Mouse (Mus musculus) forebrain, embryonic 14.5 days (tissue): ENCODE results near the gene Xcl1. TPM values are rescaled to one million over a fixed set of nuclear protein-coding genes. Genes with fewer than 3 reads are reported as not detected.

Source experiments
- ATAC-seq: fragments of 200-750 bp; cut with Nextera tagmentation; 2 replicates; pipeline ENCODE4 v1.8.0; 2017; ENCODE audit warnings: mild to moderate bottlenecking, moderate library complexity
- DNase-seq: peaks from one replicate; pipeline ENCODE4 v3.0.0-alpha.2; 2015; ENCODE audit warnings: low spot score
- H3K27ac ChIP-seq: fragments of 300-500 bp; sonication (generic); 2 replicates; pipeline ENCODE4 v1.5.1; 2014; ENCODE audit warnings: low read depth, mild to moderate bottlenecking, control low read depth, low read length, moderate library complexity
- H3K27me3 ChIP-seq: fragments of 300-500 bp; sonication (generic); replicated peaks from 2 replicates; pipeline ENCODE4 v1.6.1; 2014; ENCODE audit warnings: low read length, control low read depth, mixed read lengths; ENCODE audit not compliant: control insufficient read depth, insufficient read depth
- H3K36me3 ChIP-seq: fragments of 300-500 bp; sonication (generic); 2 replicates; pipeline ENCODE4 v1.6.1; 2014; ENCODE audit warnings: low read length, control low read depth; ENCODE audit not compliant: control insufficient read depth, insufficient read depth
- H3K4me1 ChIP-seq: fragments of 300-500 bp; sonication (generic); 2 replicates; pipeline ENCODE4 v1.6.1; 2014; ENCODE audit warnings: antibody characterized with exemption, low read length, control low read depth; ENCODE audit not compliant: control insufficient read depth, insufficient read depth
- H3K4me2 ChIP-seq: fragments of 300-500 bp; sonication (generic); 2 replicates; pipeline ENCODE4 v1.6.1; 2014; ENCODE audit warnings: mild to moderate bottlenecking, control low read depth, low read length
- H3K4me3 ChIP-seq: fragments of 300-500 bp; sonication (generic); 2 replicates; pipeline ENCODE4 v1.5.1; 2014; ENCODE audit warnings: low read depth, low read length, control low read depth
- H3K9ac ChIP-seq: fragments of 300-500 bp; sonication (generic); 2 replicates; pipeline ENCODE4 v1.6.1; 2014; ENCODE audit warnings: mild to moderate bottlenecking, low read length, control low read depth, moderate library complexity
- H3K9me3 ChIP-seq: fragments of 300-500 bp; sonication (generic); replicated peaks from 2 replicates; pipeline ENCODE4 v1.6.1; 2016; ENCODE audit warnings: low read length, control low read depth, mixed read lengths; ENCODE audit not compliant: control insufficient read depth
- WGBS: fragments of 180-500 bp; shearing (Covaris S2); extraction: QIAGEN DNeasy Blood & Tissue Kit; methylation state at CpG from one replicate; pipeline ENCODE4 v1.1.7; 2014; 5-methylcytosine and 5-hydroxymethylcytosine counted together
- polyA plus RNA-seq: library from polyadenylated mRNA; unstranded; fragments of >200 nt; fragmentation: Nextera tagmentation; extraction: Ambion mirVana; gene quantifications from 2 replicates; pipeline ENCODE4 v1.2.1, GENCODE M21; 2014

The Xcl1 gene
- polyA plus RNA-seq, 1 experiment from 2014 or later: not detected

DNA sequence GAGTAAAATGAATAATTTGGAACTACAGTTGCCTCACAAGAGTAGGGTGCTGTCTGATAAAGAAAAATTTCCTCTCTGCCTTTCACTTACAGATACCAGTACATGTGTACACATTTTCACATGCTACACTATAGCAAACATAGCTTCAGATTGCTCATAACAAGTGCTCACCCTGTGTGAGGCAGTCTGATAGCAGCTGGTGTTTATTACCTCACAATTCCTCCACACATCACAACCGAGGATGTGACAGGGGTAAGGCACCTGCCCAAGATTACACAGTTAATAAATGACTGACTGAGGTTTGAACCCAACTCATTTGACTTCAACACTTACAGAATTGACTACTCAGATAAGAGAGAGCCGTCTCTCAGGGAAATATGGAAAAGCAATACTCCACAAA lies 25.3 kb upstream of the Xcl1 start:
- DNase-seq (no peak), ATAC-seq (no peak)
- Histone ChIP-seq H3K27me3 (no peaks in the 10 kb centered on the region), H3K36me3 (no peaks in the 10 kb centered on the region), H3K9ac (no peak overlapping the region), H3K4me2 (no peak overlapping the region), H3K9me3 (no peaks in the 10 kb centered on the region), H3K4me1 (no peaks in the 10 kb centered on the region), H3K4me3 (no peak overlapping the region), H3K27ac (no peak overlapping the region)
- 65% methylated on average over 2 of the region's 2 CpGs for WGBS

DNA sequence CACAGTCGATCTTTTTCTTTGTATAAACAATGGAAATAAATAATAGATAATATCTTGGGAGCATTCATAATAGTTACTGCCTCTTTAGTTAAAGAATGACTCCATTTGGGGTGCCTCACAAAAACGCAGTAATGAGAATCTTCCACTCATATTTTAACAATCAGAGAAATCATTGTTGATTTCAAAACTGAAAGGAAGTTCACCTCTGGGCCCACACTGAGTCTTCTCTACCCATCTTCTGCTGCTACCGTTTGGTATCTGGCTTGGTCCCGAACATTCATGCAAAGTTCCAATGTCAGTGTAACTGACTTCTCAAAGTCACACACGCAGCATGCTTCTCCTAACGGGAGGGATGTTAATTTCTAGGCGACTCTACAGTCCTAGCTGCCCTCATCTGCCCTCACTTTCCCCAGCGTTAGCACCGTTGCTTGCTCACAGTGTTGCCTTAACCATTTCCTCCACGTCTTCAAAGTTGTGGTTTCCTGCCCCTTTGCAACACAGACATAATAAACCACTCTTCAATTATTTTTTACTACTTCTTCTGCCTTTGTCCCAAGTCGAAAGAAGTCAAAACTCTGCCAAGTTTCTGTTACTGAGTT lies 24.6 kb upstream of the Xcl1 start:
- no peak for DNase-seq
- H3K27me3 ChIP-seq: no peaks in the 10 kb centered on the region
- H3K27ac ChIP-seq: no peak overlapping the region
- no peak overlapping the region for H3K4me3 ChIP-seq
- no peaks in the 10 kb centered on the region for H3K4me1 ChIP-seq
- H3K4me2 ChIP-seq: no peak overlapping the region
- H3K9ac ChIP-seq: no peak overlapping the region
- ATAC-seq: no peak
- H3K36me3 ChIP-seq: no peaks in the 10 kb centered on the region
- no peaks in the 10 kb centered on the region for H3K9me3 ChIP-seq
- 31% methylated on average over 11 of the region's 11 CpGs for WGBS

DNA sequence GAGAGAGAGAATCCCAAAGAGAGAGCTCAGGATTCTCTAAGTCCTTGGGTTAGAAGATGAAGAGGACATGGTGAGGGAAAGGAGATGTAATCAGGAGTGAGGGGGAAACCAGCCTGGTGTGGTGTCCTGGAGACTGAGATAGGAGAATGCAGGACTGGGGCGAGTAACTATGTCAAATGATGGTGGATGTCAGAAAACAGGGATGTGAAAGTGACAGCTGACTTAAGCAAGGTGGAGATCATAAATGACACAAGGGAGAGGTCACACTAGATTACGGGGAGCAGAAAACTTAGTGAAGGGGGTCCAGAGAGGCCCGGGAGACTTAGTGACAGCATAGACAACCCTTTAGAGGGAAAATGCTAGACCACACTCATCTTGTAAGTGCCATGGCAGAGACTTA lies 23.8 kb upstream of the Xcl1 start:
- no peaks in the 10 kb centered on the region for H3K9me3 ChIP-seq
- ATAC-seq (no peak), DNase-seq (no peak)
- no peaks in the 10 kb centered on the region for H3K4me1 ChIP-seq
- no peaks in the 10 kb centered on the region for H3K27me3 ChIP-seq
- no peak overlapping the region for H3K27ac ChIP-seq
- H3K4me3 ChIP-seq: no peak overlapping the region
- H3K9ac ChIP-seq: no peak overlapping the region
- no peaks in the 10 kb centered on the region for H3K36me3 ChIP-seq
- no peak overlapping the region for H3K4me2 ChIP-seq
- 82% methylated on average over 3 of the region's 3 CpGs for WGBS

DNA sequence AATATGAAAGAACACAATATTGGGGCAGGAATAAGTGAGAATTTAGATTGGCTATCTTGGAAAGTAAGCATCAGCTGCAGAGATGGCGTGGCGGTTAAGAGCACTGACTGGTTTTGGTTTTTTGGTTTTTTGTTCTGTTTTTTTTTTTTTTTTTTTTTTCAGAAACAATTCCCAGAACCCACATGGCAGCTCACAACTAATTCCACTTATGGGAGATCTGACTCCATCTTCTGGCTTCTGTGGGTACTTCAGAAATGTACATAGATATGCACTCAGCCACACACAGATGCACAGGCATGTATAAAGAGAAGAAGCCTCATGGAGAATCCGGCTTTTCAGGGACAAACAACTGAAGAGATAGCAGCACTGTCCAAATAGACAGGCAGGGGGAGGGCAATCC lies 22.6 kb upstream of the Xcl1 start:
- 91% methylated on average over 3 of the region's 3 CpGs for WGBS
- no peaks in the 10 kb centered on the region for H3K27me3 ChIP-seq
- no peak overlapping the region for H3K4me2 ChIP-seq
- H3K27ac ChIP-seq: no peak overlapping the region
- no peaks in the 10 kb centered on the region for H3K9me3 ChIP-seq
- DNase-seq: no peak
- no peaks in the 10 kb centered on the region for H3K4me1 ChIP-seq
- no peak overlapping the region for H3K9ac ChIP-seq
- H3K36me3 ChIP-seq: no peaks in the 10 kb centered on the region
- no peak for ATAC-seq
- H3K4me3 ChIP-seq: no peak overlapping the region

DNA sequence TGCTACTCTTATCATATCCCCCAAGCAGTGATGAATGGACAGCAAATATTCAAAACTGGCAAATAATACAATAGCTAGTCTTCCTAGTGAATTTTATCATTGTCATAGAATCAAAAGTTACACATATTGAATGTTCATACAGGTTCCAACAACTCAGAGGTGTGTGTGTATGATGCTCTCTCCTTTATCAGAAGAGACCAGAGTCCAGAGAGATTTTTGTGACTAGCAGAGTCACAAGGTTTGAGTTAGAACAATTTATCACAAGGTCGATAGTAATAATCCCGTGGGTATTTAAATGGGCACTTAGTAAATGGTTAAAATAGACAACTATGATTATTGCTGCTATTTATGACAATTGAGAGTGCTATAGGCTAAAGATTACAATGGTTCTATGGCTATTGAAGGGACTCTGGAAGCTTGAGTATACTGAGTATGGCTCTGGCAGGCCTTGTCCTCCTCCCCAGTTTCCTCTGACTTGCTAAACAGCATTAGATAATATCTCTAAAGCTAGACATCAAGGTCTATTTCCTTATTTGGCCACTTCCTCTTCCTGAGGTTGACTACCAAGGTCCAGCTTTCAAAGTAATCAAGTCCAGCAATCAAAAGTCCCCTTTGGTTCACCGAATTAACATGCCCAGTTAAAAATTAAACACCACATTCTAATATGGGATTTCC lies 21.5 kb upstream of the Xcl1 start:
- no peaks in the 10 kb centered on the region for H3K27me3 ChIP-seq
- DNase-seq: no peak
- no peak overlapping the region for H3K4me2 ChIP-seq
- H3K9me3 ChIP-seq: no peaks in the 10 kb centered on the region
- ATAC-seq: no peak
- no peak overlapping the region for H3K27ac ChIP-seq
- no peaks in the 10 kb centered on the region for H3K4me1 ChIP-seq
- 88% methylated on average over 3 of the region's 3 CpGs for WGBS
- H3K9ac ChIP-seq: no peak overlapping the region
- H3K36me3 ChIP-seq: no peaks in the 10 kb centered on the region
- no peak overlapping the region for H3K4me3 ChIP-seq

DNA sequence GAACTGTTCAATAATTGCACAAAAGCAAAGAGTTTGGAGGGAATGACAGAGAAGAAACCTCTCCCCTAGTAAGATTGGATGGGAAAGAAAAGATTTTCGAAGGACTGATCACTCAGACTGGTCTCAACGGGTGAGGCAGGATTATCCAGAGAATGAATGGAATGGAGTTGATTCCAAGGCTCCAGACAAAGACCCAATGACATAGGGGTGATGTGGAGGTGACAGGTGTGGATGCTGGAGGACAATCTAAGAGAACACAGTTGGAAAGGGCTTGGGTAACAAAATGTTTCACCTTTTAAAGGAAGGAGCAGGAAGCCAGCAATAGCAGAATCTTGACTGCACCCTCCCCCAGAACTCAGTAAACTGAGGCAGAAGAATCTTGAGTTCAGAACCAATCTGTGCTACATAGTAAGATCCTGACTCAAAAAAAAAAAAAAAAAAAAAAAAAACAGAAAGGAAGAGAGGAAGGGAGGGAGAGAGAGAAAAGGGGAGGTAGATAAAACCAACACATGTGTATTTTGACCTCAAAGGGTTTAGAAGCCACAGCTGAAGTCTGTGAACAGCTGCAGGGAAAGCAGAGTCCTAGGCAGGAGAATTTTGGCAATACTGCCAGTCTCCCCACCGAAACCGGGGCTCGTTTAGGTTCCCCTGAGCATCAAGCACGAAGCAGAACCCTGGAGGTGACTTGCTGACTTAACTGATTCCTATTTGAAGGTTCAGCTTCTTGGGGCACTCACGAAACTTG lies 20.3 kb upstream of the Xcl1 start:
- H3K9ac ChIP-seq: no peak overlapping the region
- no peak for DNase-seq
- H3K4me3 ChIP-seq: no peak overlapping the region
- no peaks in the 10 kb centered on the region for H3K4me1 ChIP-seq
- no peaks in the 10 kb centered on the region for H3K9me3 ChIP-seq
- H3K27me3 ChIP-seq: no peaks in the 10 kb centered on the region
- no peaks in the 10 kb centered on the region for H3K36me3 ChIP-seq
- H3K4me2 ChIP-seq: no peak overlapping the region
- no peak overlapping the region for H3K27ac ChIP-seq
- 71% methylated on average over 7 of the region's 7 CpGs for WGBS
- no peak for ATAC-seq

DNA sequence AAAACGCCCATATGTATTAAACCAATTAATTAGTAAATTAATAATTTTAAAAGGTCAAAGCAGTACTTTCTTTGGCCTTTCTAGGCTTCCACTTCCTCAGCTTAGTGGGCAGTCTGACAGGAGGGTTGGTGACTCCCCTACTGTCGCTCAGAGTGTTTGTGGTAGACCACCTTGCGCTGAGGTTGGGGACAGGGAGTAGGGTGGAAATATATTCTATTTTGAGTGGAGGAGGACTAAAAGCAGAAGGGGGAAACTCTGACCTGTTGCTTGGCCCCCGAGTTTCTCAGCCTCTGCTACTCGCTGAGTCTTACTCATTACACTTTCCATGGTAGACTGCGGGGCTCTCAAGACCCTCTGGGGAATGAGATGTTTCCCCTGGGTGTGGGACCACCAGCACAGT lies 18.2 kb upstream of the Xcl1 start:
- Histone ChIP-seq H3K9me3 (no peaks in the 10 kb centered on the region), H3K27me3 (no peaks in the 10 kb centered on the region)
- ATAC-seq: no peak

DNA sequence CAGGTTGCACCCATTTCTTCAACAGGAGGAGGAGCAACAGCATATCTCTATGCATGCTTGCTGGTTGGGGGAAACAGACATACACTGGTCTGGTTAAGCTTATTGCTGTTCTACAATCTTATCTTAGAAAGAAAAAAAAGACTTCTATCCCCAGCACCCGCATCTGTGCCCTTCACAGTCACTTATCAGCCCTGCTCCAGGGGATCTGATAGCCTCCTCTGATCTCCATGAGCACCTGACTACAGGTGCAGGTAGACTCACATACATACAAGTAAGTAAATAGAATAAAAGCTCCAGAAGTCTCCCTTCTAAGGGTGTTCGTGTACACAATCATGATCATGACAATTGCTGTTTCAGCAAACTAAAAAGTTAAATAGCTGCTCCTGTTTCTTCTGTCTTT lies 733 bp upstream of the Xcl1 start:
- 74% methylated on average over 2 of the region's 2 CpGs for WGBS
- ATAC-seq (no peak), DNase-seq (no peak)
- no peaks in the 10 kb centered on the region for H3K4me1 ChIP-seq
- no peak overlapping the region for H3K4me3 ChIP-seq
- H3K27me3 ChIP-seq: no peaks in the 10 kb centered on the region
- no peaks in the 10 kb centered on the region for H3K9me3 ChIP-seq
- no peak overlapping the region for H3K4me2 ChIP-seq
- no peak overlapping the region for H3K9ac ChIP-seq
- no peak overlapping the region for H3K27ac ChIP-seq
- no peaks in the 10 kb centered on the region for H3K36me3 ChIP-seq

More for the DNA sequence above, 18.2 kb upstream of the Xcl1 start:
- 91% methylated on average over 6 of the region's 6 CpGs for WGBS
- DNase-seq: no peak
- H3K4me1 ChIP-seq: no peaks in the 10 kb centered on the region
- H3K36me3 ChIP-seq: no peaks in the 10 kb centered on the region
- no peak overlapping the region for H3K4me2 ChIP-seq
- H3K9ac ChIP-seq: no peak overlapping the region
- H3K27ac ChIP-seq: no peak overlapping the region
- no peak overlapping the region for H3K4me3 ChIP-seq
